Mouse (Mus musculus): Measurements from ENCODE around the gene Nat8f7. TPM values are rescaled to one million over a fixed set of nuclear protein-coding genes. Genes with fewer than 3 reads are reported as not detected.
"Not testable (repeated sequence)": the region's sequence is repeated elsewhere in the genome, so short reads cannot be mapped to it uniquely, and the experiment has no call there.

Gene Nat8f7
- not detected for polyA plus RNA-seq (2017; shearing (Covaris generic))

DNA sequence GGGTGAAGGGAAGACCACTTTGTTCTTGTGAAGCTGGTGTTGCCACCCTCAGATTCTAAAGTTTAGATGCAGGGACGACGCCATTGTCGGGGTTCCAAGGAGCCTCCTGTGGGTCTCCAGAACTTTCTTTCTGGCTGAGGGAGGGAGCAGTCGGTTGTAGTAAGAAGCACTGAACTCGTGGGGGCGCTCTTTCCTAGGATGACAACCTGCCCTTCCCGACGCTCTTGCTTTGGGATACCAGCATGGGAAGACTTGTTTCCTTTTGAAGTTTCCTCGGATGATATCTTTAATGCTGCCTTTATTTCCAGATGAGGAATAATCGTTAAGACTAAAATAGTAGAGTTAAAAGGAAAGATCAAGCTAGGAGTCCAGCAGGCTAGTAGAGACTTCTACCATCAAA, at the start of gene Nat8f7:
Gene Nat8f7 (minus strand): TSS at position 101 of the 400 bp plus-strand sequence.
- ATAC-seq: not testable (repeated sequence)

- ATAC-seq: not testable (repeated sequence)
These were observed 49.7 kb upstream of the Nat8f7 start for GRCm38 (mm10) chr6:85762678-85763077.

DNA sequence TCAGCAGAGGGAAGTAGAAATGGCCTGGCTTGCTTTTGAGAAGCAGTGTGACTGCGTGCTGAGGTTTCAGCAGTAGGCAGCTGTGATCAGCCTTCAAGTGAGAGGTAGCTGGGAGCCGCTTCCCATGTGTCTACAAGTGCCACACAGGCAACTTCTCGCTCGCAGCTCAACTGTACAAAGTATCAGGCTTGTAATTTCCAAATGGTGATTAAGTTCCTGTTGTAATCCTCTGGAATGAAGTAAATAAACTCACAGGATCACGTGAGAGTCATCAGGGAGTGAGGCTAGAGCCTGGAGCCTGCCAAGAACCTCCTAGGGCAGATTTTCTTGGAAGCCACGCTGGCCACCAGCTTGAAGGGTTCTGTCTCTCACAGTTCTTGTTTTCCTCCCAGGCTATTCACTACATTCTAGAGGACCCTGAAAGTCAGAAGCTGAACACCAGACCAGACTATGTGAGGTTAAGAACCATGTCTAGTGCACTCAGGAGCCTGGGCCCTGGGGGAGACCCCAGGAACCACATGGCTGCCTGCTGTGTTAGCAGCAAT, 42.8 kb upstream of the Nat8f7 start:
- ATAC-seq: not testable (repeated sequence)

DNA sequence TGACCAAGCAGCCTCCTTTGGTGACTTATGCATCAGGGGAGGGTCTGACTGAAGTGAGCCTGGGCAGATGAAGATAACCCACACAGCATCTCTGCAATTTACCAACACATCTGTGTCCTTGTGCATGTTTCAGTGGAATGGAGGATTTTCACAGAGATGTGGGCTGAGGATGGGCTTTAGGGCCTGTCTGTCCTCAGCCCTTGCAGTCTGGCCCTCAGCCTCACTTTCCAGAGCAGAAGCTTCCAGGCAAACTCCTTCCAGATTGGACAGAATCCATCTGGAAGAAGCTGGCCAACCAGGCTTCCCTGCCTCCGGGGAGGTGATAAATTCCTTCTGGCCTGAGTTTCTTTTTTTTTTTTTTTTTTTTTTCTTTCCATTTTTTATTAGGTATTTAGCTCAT, 3.4 kb downstream of the Nat8f7 start:
- not testable (repeated sequence) for ATAC-seq

GRCm38 (mm10) chr6:85709206-85709605, 3.8 kb downstream of the Nat8f7 start:
- not testable (repeated sequence) for ATAC-seq

DNA sequence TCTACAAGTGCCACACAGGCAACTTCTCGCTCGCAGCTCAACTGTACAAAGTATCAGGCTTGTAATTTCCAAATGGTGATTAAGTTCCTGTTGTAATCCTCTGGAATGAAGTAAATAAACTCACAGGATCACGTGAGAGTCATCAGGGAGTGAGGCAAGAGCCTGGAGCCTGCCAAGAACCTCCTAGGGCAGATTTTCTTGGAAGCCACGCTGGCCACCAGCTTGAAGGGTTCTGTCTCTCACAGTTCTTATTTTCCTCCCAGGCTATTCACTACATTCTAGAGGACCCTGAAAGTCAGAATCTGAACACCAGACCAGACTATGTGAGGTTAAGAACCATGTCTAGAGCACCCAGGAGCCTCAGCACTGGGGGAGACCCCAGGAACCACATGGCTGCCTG, 11.1 kb downstream of the Nat8f7 start:
- ATAC-seq: not testable (repeated sequence)

Other genes with a start within 250 kb of the Nat8f7 start
- under 1 TPM in 1 of 2 experiments, not detected in 1; 0.05 TPM for gene Fbxo41, start 210.2 kb downstream of the Nat8f7 start, polyA plus RNA-seq (2017; shearing (Covaris generic))
- gene Egr4, start 199.6 kb downstream of the Nat8f7 start, polyA plus RNA-seq (2017; shearing (Covaris generic)): not detected
- 1 to 10 TPM; 2.7 to 4.3 TPM for gene Alms1, start 125.7 kb downstream of the Nat8f7 start, polyA plus RNA-seq (2017; shearing (Covaris generic))
- not detected for gene Nat8f3, start 52.5 kb upstream of the Nat8f7 start, polyA plus RNA-seq (2017; shearing (Covaris generic))
- not detected for gene Nat8f6, start 107.7 kb upstream of the Nat8f7 start, polyA plus RNA-seq (2017; shearing (Covaris generic))
- gene Nat8f5, start 107.8 kb upstream of the Nat8f7 start, polyA plus RNA-seq (2017; shearing (Covaris generic)): not detected
- not detected for gene Nat8, start 118.9 kb upstream of the Nat8f7 start, polyA plus RNA-seq (2017; shearing (Covaris generic))
- not detected for gene Nat8f2, start 156.0 kb upstream of the Nat8f7 start, polyA plus RNA-seq (2017; shearing (Covaris generic))
- gene Nat8f4, start 191.7 kb upstream of the Nat8f7 start, polyA plus RNA-seq (2017; shearing (Covaris generic)): 1 to 10 TPM; 7.3 to 7.7 TPM
- gene Tprkb, start 198.7 kb upstream of the Nat8f7 start, polyA plus RNA-seq (2017; shearing (Covaris generic)): 10 to 100 TPM; 50.0 to 63.1 TPM
- 10 to 100 TPM; 11.3 to 11.6 TPM for gene Nat8f1, start 202.5 kb upstream of the Nat8f7 start, polyA plus RNA-seq (2017; shearing (Covaris generic))
- gene Dusp11, start 248.5 kb upstream of the Nat8f7 start, polyA plus RNA-seq (2017; shearing (Covaris generic)): 100 to 1,000 TPM; 223 to 225 TPM